Mouse (Mus musculus): Measurements from ENCODE around the gene Chd6. TPM values are rescaled to one million over a fixed set of nuclear protein-coding genes. Genes with fewer than 3 reads are reported as not detected.

The Chd6 gene
- polyA plus RNA-seq, 1 experiment: 0.17 TPM

GRCm38 (mm10) chr2:161049426-161049825, 59.4 kb downstream of the Chd6 start:
- Histone ChIP-seq H3K4me1 (ENCODE audit: control insufficient read depth) (no peaks in the 10 kb centered on the region), H3K4me3 (replicated peaks) (no peak overlapping the region), H3K36me3 (ENCODE audit: control insufficient read depth) (peaks cover 13% of the 10 kb centered on the region), H3K27me3 (ENCODE audit: control insufficient read depth) (no peaks in the 10 kb centered on the region), H3K9me3 (ENCODE audit: control insufficient read depth, low read length) (no peaks in the 10 kb centered on the region)
- no peak for TF ChIP-seq TAL1 (IDR thresholded peaks at IDR 0.05; ENCODE audit: low read length)
- TF ChIP-seq GATA1 (IDR thresholded peaks at IDR 0.05; ENCODE audit: low read length): no peak

GRCm38 (mm10) chr2:161044492-161045201, 64.2 kb downstream of the Chd6 start:
- Histone ChIP-seq H3K4me3 (replicated peaks) (no peak overlapping the region), H3K9me3 (ENCODE audit: control insufficient read depth, low read length) (no peaks in the 10 kb centered on the region), H3K27me3 (ENCODE audit: control insufficient read depth) (no peaks in the 10 kb centered on the region), H3K4me1 (ENCODE audit: control insufficient read depth) (no peaks in the 10 kb centered on the region), H3K36me3 (ENCODE audit: control insufficient read depth) (peaks cover 15% of the 10 kb centered on the region)
- no peak for TF ChIP-seq TAL1 (IDR thresholded peaks at IDR 0.05; ENCODE audit: low read length)

DNA sequence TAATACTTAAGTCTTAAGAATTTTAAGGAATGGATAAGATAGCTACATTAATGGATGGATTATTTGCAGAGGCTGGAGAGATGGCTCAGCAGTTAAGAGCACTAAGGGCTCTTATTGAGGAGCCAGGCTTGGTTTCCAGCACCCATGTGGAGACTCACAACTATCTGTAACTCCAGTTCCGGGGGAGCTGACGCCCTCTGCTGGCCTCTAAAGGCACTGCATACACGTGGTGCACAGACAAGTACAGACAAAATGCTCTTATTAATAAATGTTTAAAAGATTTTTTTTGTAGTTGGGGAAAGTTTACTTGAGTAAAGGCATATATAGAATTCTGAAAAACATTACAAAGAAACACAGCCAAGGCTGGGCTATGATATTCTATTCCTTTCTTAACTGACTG, 66.0 kb downstream of the Chd6 start:
- Histone ChIP-seq H3K36me3 (ENCODE audit: control insufficient read depth) (peaks cover 33% of the 10 kb centered on the region), H3K4me1 (ENCODE audit: control insufficient read depth) (no peaks in the 10 kb centered on the region), H3K27me3 (ENCODE audit: control insufficient read depth) (no peaks in the 10 kb centered on the region), H3K4me3 (replicated peaks) (no peak overlapping the region), H3K9me3 (ENCODE audit: control insufficient read depth, low read length) (no peaks in the 10 kb centered on the region)
- TF ChIP-seq GATA1 (IDR thresholded peaks at IDR 0.05; ENCODE audit: low read length): no peak
- no peak for TF ChIP-seq TAL1 (IDR thresholded peaks at IDR 0.05; ENCODE audit: low read length)

DNA sequence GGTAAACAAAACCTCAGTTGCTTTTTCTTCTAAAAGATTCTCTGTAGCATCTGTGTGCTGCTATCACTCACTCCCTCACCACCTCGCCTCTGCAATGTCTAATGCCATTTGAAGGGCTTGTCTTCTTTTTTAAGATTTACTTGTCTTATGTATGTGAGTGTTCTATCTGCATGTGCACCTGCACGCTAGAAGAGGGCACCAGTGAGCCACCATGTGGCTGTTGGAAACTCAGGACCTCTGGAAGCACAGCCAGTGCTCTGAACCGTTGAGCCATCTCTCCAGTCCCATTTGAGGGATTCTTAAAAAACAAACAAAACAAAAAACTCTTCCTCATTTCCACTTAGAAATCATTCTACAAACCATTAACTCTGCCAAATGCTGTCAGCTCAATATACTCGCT, 68.1 kb downstream of the Chd6 start:
- Histone ChIP-seq H3K4me1 (ENCODE audit: control insufficient read depth) (no peaks in the 10 kb centered on the region), H3K36me3 (ENCODE audit: control insufficient read depth) (peaks cover 40% of the 10 kb centered on the region), H3K4me3 (replicated peaks) (no peak overlapping the region), H3K9me3 (ENCODE audit: control insufficient read depth, low read length) (no peaks in the 10 kb centered on the region), H3K27me3 (ENCODE audit: control insufficient read depth) (no peaks in the 10 kb centered on the region)
- no peak for TF ChIP-seq GATA1 (IDR thresholded peaks at IDR 0.05; ENCODE audit: low read length)
- TF ChIP-seq TAL1 (IDR thresholded peaks at IDR 0.05; ENCODE audit: low read length): no peak

DNA sequence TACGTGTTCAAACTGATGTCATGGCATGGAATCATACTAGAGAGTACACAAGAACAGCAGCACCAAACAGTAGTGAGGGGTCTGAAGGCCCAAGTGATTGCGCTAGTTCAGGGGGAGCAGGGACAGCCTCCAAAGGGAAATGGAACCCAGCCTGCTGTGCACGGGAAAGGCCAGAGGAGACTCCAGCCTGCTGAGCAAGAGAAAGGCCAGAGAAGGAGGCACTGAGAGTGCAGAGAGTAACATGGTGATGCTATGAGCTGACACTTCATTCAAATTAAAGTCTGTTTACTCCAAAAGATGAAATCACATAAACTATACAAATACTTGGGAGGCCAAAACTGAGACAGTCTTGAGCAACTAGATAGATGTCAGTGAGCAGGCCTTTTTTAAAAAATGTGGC, 71.1 kb downstream of the Chd6 start:
- no peak overlapping the region for H3K4me3 ChIP-seq (replicated peaks)
- no peaks in the 10 kb centered on the region for H3K4me1 ChIP-seq (ENCODE audit: control insufficient read depth)
- H3K9me3 ChIP-seq (ENCODE audit: control insufficient read depth, low read length): no peaks in the 10 kb centered on the region
- TF ChIP-seq TAL1 (IDR thresholded peaks at IDR 0.05; ENCODE audit: low read length) (no peak), GATA1 (IDR thresholded peaks at IDR 0.05; ENCODE audit: low read length) (no peak)
- H3K36me3 ChIP-seq (ENCODE audit: control insufficient read depth): peaks cover 43% of the 10 kb centered on the region
- H3K27me3 ChIP-seq (ENCODE audit: control insufficient read depth): no peaks in the 10 kb centered on the region

DNA sequence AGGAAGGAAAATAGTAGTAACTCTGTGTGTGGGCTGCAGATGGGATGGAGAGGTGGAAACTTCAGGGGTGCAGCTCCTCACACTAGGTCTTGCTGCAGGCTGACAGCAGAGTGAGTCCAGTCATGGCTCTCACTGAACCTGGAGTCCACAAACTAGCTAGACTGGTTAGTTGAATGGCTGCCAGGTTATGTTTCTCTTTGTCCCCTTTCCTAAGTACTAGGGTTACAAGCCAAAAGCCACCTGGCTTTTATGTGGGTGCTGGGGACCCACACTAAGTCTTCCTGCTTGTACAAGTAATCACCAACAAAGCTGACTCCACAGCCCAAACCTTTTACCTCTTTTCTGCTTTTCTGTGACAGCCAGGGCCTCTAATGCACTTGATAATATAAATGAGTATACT, 75.7 kb downstream of the Chd6 start:
- Histone ChIP-seq H3K4me3 (replicated peaks) (no peak overlapping the region), H3K9me3 (ENCODE audit: control insufficient read depth, low read length) (no peaks in the 10 kb centered on the region), H3K27me3 (ENCODE audit: control insufficient read depth) (no peaks in the 10 kb centered on the region), H3K4me1 (ENCODE audit: control insufficient read depth) (no peaks in the 10 kb centered on the region), H3K36me3 (ENCODE audit: control insufficient read depth) (peaks cover 27% of the 10 kb centered on the region)
- TF ChIP-seq GATA1 (IDR thresholded peaks at IDR 0.05; ENCODE audit: low read length): no peak
- TF ChIP-seq TAL1 (IDR thresholded peaks at IDR 0.05; ENCODE audit: low read length): no peak

GRCm38 (mm10) chr2:161032394-161032793, 76.5 kb downstream of the Chd6 start:
- H3K4me3 ChIP-seq (replicated peaks): no peak overlapping the region
- no peaks in the 10 kb centered on the region for H3K4me1 ChIP-seq (ENCODE audit: control insufficient read depth)
- H3K9me3 ChIP-seq (ENCODE audit: control insufficient read depth, low read length): no peaks in the 10 kb centered on the region
- H3K27me3 ChIP-seq (ENCODE audit: control insufficient read depth): no peaks in the 10 kb centered on the region
- H3K36me3 ChIP-seq (ENCODE audit: control insufficient read depth): peaks cover 22% of the 10 kb centered on the region
- TF ChIP-seq GATA1 (IDR thresholded peaks at IDR 0.05; ENCODE audit: low read length): no peak
- TF ChIP-seq TAL1 (IDR thresholded peaks at IDR 0.05; ENCODE audit: low read length): no peak

GRCm38 (mm10) chr2:161024606-161025005, 84.3 kb downstream of the Chd6 start:
- TF ChIP-seq GATA1 (IDR thresholded peaks at IDR 0.05; ENCODE audit: low read length) (no peak), TAL1 (IDR thresholded peaks at IDR 0.05; ENCODE audit: low read length) (no peak)
- H3K36me3 ChIP-seq (ENCODE audit: control insufficient read depth): peaks cover 40% of the 10 kb centered on the region

GRCm38 (mm10) chr2:161017913-161018312, 91.0 kb downstream of the Chd6 start:
- no peak for TF ChIP-seq GATA1 (IDR thresholded peaks at IDR 0.05; ENCODE audit: low read length)
- no peak for TF ChIP-seq TAL1 (IDR thresholded peaks at IDR 0.05; ENCODE audit: low read length)
- H3K27me3 ChIP-seq (ENCODE audit: control insufficient read depth): no peaks in the 10 kb centered on the region
- H3K9me3 ChIP-seq (ENCODE audit: control insufficient read depth, low read length): no peaks in the 10 kb centered on the region
- no peaks in the 10 kb centered on the region for H3K4me1 ChIP-seq (ENCODE audit: control insufficient read depth)
- no peak overlapping the region for H3K4me3 ChIP-seq (replicated peaks)
- peaks cover 55% of the 10 kb centered on the region for H3K36me3 ChIP-seq (ENCODE audit: control insufficient read depth)

More at GRCm38 (mm10) chr2:161024606-161025005, 84.3 kb downstream of the Chd6 start:
- Histone ChIP-seq H3K9me3 (ENCODE audit: control insufficient read depth, low read length) (no peaks in the 10 kb centered on the region), H3K4me3 (replicated peaks) (no peak overlapping the region), H3K4me1 (ENCODE audit: control insufficient read depth) (no peaks in the 10 kb centered on the region), H3K27me3 (ENCODE audit: control insufficient read depth) (no peaks in the 10 kb centered on the region)

Measured in erythroblast, embryonic 14.5 days (primary cell).